Mouse (Mus musculus): Measurements from ENCODE around the gene Tldc1. TPM values are rescaled to one million over a fixed set of nuclear protein-coding genes. Genes with fewer than 3 reads are reported as not detected.

Gene Tldc1
- polyA plus RNA-seq, 1 experiment from 2014 or later: 17.8 TPM

DNA sequence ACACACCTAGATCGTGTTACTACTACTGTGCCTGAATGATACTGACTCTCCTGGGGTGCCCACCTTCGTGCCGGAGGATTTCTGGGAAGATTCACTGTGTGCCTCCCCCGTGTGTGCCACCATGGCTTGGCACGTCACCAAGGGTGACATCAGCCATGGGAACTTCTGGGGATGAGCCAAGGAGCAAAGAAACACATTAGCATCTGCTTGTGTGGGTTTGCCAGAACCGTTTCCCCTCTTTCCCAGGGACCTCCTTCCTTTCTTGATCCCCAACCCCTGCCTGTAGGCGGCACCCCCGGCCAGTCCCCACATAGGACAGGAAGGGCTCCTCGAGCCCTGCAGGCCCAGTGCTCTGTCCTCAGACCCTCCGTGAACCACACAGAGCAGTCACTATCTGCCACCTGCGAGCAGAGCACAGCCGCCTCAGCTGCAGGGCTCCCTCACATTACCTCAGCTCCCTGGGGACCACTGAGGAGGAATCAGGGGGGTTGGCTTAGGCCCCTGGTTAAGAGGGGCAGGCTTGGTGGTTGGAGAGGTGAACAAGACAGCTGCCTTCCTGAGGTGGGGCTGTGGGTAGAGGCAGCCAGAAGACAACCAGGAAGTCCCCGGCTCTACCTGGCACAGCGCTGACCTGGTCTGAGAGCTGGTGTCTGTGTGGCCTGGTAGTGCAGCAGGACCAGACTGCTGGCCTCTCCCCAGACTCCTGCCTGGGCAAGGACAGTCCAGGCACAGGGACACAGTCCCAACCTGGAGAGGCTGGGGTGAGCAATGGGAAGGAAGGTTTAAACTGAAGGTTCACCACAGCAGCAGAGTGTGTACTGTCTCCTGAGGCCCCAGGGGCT, 28.4 kb upstream of the Tldc1 start:
- H3K27me3 ChIP-seq (replicated peaks; ENCODE audit: control insufficient read depth, insufficient read depth, low read length): no peaks in the 10 kb centered on the region
- peak overlapping the region; percentile 65 for H3K27ac ChIP-seq (ENCODE audit: low read length)
- peaks cover 41% of the 10 kb centered on the region for H3K4me1 ChIP-seq (ENCODE audit: control insufficient read depth, insufficient read depth, low read length)
- no peak overlapping the region for H3K4me3 ChIP-seq (ENCODE audit: low read length)
- H3K4me2 ChIP-seq (ENCODE audit: low read depth, low read length): no peak overlapping the region
- 68% methylated on average over 14 of the region's 14 CpGs for WGBS
- 0 out of 2 replicates have a peak overlapping the region, but pooled peaks have one; percentile 4 for H3K9ac ChIP-seq (ENCODE audit: low read depth, low read length)
- H3K36me3 ChIP-seq (ENCODE audit: control insufficient read depth, insufficient read depth, low read length): peaks cover 3% of the 10 kb centered on the region; the same call in 1 of the 2 replicates
- no peaks in the 10 kb centered on the region for H3K9me3 ChIP-seq (ENCODE audit: control insufficient read depth, low read length)
- no peak for ATAC-seq

- no peaks in the 10 kb centered on the region for H3K27me3 ChIP-seq (replicated peaks; ENCODE audit: control insufficient read depth, insufficient read depth, low read length)
- ATAC-seq: peak; percentile 49
- H3K9ac ChIP-seq (ENCODE audit: low read depth, low read length): peak overlapping the region; percentile 60
- no peak overlapping the region for H3K4me2 ChIP-seq (ENCODE audit: low read depth, low read length)
- 49% methylated on average over 8 of the region's 8 CpGs for WGBS
- peaks cover 3% of the 10 kb centered on the region; the same call in 1 of the 2 replicates for H3K36me3 ChIP-seq (ENCODE audit: control insufficient read depth, insufficient read depth, low read length)
- peak overlapping the region; percentile 78 for H3K27ac ChIP-seq (ENCODE audit: low read length)
- no peaks in the 10 kb centered on the region for H3K9me3 ChIP-seq (ENCODE audit: control insufficient read depth, low read length)
- H3K4me3 ChIP-seq (ENCODE audit: low read length): no peak overlapping the region
- peaks cover 29% of the 10 kb centered on the region for H3K4me1 ChIP-seq (ENCODE audit: control insufficient read depth, insufficient read depth, low read length)
Observed at GRCm38 (mm10) chr8:119805275-119805674, 27.1 kb upstream of the Tldc1 start.

DNA sequence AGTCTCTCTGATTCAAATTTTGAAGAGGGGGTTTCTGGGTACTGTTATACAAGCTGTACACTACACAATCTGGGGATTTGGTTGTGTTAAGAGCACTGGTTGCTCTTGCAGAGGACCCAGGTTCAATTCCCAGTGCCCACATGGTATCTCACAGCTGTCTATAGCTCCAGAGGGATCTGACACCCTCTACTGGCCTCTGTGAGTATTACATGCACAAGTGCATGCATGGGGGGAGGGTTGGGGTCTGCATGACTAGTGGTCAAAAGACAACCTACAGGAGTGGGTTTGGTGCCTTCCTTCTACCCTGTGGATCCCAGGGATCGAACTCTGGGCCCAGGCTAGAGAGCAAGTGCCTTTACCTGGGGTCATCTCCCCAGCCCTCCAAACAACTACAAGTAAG, 24.4 kb upstream of the Tldc1 start:
- no peaks in the 10 kb centered on the region for H3K36me3 ChIP-seq (ENCODE audit: control insufficient read depth, insufficient read depth, low read length)
- no peak overlapping the region for H3K9ac ChIP-seq (ENCODE audit: low read depth, low read length)
- WGBS: 94% methylated on average over 1 of the region's 1 CpGs
- no peak for ATAC-seq
- H3K4me1 ChIP-seq (ENCODE audit: control insufficient read depth, insufficient read depth, low read length): peaks cover 32% of the 10 kb centered on the region
- H3K27ac ChIP-seq (ENCODE audit: low read length): no peak overlapping the region
- no peak overlapping the region for H3K4me3 ChIP-seq (ENCODE audit: low read length)
- no peak overlapping the region for H3K4me2 ChIP-seq (ENCODE audit: low read depth, low read length)
- no peaks in the 10 kb centered on the region for H3K9me3 ChIP-seq (ENCODE audit: control insufficient read depth, low read length)
- no peaks in the 10 kb centered on the region for H3K27me3 ChIP-seq (replicated peaks; ENCODE audit: control insufficient read depth, insufficient read depth, low read length)

GRCm38 (mm10) chr8:119801168-119801567, 23.0 kb upstream of the Tldc1 start:
- Histone ChIP-seq H3K4me3 (ENCODE audit: low read length) (no peak overlapping the region), H3K27ac (ENCODE audit: low read length) (no peak overlapping the region), H3K4me1 (ENCODE audit: control insufficient read depth, insufficient read depth, low read length) (peaks cover 24% of the 10 kb centered on the region), H3K9ac (ENCODE audit: low read depth, low read length) (no peak overlapping the region), H3K4me2 (ENCODE audit: low read depth, low read length) (no peak overlapping the region), H3K36me3 (ENCODE audit: control insufficient read depth, insufficient read depth, low read length) (no peaks in the 10 kb centered on the region), H3K9me3 (ENCODE audit: control insufficient read depth, low read length) (no peaks in the 10 kb centered on the region), H3K27me3 (replicated peaks; ENCODE audit: control insufficient read depth, insufficient read depth, low read length) (no peaks in the 10 kb centered on the region)
- WGBS: 28% methylated on average over 4 of the region's 4 CpGs
- ATAC-seq: no peak

DNA sequence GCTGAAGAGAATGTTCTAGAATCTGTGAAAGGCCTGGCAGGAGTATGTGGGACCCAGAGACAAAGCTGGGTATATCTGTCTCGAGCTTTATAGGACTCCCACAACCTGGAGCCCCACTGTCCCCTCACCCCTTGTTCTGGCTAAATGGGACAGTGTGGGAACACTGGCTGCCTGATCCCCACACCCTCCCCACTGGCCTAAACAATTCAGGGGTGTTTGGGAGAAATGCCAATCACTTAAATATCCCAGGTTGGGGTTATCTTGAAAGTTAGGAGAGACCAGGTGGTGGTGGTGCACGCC, 20.7 kb upstream of the Tldc1 start:
- Histone ChIP-seq H3K4me2 (ENCODE audit: low read depth, low read length) (no peak overlapping the region), H3K27ac (ENCODE audit: low read length) (no peak overlapping the region), H3K9me3 (ENCODE audit: control insufficient read depth, low read length) (no peaks in the 10 kb centered on the region), H3K36me3 (ENCODE audit: control insufficient read depth, insufficient read depth, low read length) (no peaks in the 10 kb centered on the region), H3K27me3 (replicated peaks; ENCODE audit: control insufficient read depth, insufficient read depth, low read length) (no peaks in the 10 kb centered on the region), H3K4me1 (ENCODE audit: control insufficient read depth, insufficient read depth, low read length) (peaks cover 11% of the 10 kb centered on the region), H3K4me3 (ENCODE audit: low read length) (no peak overlapping the region), H3K9ac (ENCODE audit: low read depth, low read length) (no peak overlapping the region)
- 57% methylated on average over 2 of the region's 2 CpGs for WGBS
- ATAC-seq: peak; percentile 24

DNA sequence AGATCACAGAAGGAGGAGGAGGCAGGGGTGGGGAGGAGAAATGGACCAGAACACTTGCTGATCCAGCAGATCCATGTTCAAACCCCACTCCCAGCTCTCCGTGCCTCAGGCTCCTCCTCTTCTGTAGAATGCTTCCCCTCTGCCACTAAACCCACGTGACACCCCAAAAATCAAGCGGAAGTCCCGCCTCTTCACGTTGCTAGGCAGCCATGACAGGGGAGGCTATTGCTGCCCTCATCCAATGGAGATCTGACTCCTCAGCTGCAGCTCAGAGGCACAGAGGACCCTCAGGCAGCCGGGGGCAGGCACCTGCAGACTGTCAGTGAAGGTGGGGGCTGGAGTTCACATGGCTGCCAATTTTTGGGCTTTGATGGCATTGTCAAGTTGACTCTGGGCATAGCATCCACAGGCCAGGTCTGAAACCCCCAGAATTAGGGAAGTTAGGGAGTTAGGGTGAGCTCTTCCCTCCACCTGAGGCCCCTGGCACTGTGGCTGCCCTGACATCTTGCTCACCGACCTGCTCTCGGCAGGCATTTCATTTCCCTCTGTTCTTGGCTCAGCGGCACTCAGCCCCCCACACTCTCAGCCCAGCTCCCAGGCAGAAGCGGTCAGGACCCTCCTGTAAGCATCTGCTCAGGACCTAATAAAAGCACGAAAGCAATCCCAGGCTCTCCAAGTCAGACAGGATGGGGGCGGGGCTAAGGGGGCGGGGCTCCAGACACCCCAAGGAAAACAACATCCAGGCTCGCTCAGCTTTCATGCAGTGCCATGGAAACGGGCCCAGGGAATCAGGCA, 20.2 kb upstream of the Tldc1 start:
- no peak overlapping the region for H3K4me3 ChIP-seq (ENCODE audit: low read length)
- H3K4me2 ChIP-seq (ENCODE audit: low read depth, low read length): peak overlapping the region; percentile 26; the same call in 1 of the 2 replicates
- H3K9me3 ChIP-seq (ENCODE audit: control insufficient read depth, low read length): no peaks in the 10 kb centered on the region
- H3K9ac ChIP-seq (ENCODE audit: low read depth, low read length): peak overlapping the region; percentile 34; the same call in 1 of the 2 replicates
- no peaks in the 10 kb centered on the region for H3K36me3 ChIP-seq (ENCODE audit: control insufficient read depth, insufficient read depth, low read length)
- peak; percentile 63 for ATAC-seq
- H3K4me1 ChIP-seq (ENCODE audit: control insufficient read depth, insufficient read depth, low read length): peaks cover 11% of the 10 kb centered on the region
- no peak overlapping the region for H3K27ac ChIP-seq (ENCODE audit: low read length)
- no peaks in the 10 kb centered on the region for H3K27me3 ChIP-seq (replicated peaks; ENCODE audit: control insufficient read depth, insufficient read depth, low read length)
- WGBS: 12% methylated on average over 15 of the region's 15 CpGs

- no peak for ATAC-seq
- no peaks in the 10 kb centered on the region for H3K27me3 ChIP-seq (replicated peaks; ENCODE audit: control insufficient read depth, insufficient read depth, low read length)
- H3K27ac ChIP-seq (ENCODE audit: low read length): no peak overlapping the region
- no peaks in the 10 kb centered on the region for H3K9me3 ChIP-seq (ENCODE audit: control insufficient read depth, low read length)
- 71% methylated on average over 3 of the region's 3 CpGs for WGBS
- H3K4me3 ChIP-seq (ENCODE audit: low read length): no peak overlapping the region
- H3K36me3 ChIP-seq (ENCODE audit: control insufficient read depth, insufficient read depth, low read length): no peaks in the 10 kb centered on the region
- H3K9ac ChIP-seq (ENCODE audit: low read depth, low read length): no peak overlapping the region
- no peak overlapping the region for H3K4me2 ChIP-seq (ENCODE audit: low read depth, low read length)
- peaks cover 25% of the 10 kb centered on the region for H3K4me1 ChIP-seq (ENCODE audit: control insufficient read depth, insufficient read depth, low read length)
Observed at GRCm38 (mm10) chr8:119795651-119796050, 17.4 kb upstream of the Tldc1 start.

DNA sequence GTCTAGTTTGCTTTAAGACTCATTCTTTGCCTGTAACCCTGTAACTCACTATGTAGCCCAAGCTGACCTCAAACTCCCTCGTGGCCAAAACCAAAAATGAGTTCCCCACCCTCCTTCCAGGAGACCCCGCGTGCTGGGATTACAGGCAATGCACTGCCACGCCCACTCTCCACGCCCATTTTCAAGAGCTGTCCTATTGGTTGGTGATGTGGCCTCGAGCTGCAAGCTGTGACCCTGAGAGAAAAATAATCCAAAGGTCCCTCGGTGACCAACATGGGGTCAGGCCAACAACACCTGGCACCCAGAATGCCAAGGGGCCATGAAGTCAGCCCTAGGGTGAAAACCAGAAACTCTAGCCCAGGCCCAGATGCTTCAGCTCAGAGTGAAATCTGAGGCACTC, 16.5 kb upstream of the Tldc1 start:
- no peak overlapping the region for H3K4me2 ChIP-seq (ENCODE audit: low read depth, low read length)
- no peaks in the 10 kb centered on the region for H3K36me3 ChIP-seq (ENCODE audit: control insufficient read depth, insufficient read depth, low read length)
- no peak overlapping the region for H3K9ac ChIP-seq (ENCODE audit: low read depth, low read length)
- peaks cover 29% of the 10 kb centered on the region for H3K4me1 ChIP-seq (ENCODE audit: control insufficient read depth, insufficient read depth, low read length)
- H3K27ac ChIP-seq (ENCODE audit: low read length): no peak overlapping the region
- no peak overlapping the region for H3K4me3 ChIP-seq (ENCODE audit: low read length)
- WGBS: 53% methylated on average over 7 of the region's 7 CpGs
- no peaks in the 10 kb centered on the region for H3K27me3 ChIP-seq (replicated peaks; ENCODE audit: control insufficient read depth, insufficient read depth, low read length)
- H3K9me3 ChIP-seq (ENCODE audit: control insufficient read depth, low read length): no peaks in the 10 kb centered on the region
- no peak for ATAC-seq

DNA sequence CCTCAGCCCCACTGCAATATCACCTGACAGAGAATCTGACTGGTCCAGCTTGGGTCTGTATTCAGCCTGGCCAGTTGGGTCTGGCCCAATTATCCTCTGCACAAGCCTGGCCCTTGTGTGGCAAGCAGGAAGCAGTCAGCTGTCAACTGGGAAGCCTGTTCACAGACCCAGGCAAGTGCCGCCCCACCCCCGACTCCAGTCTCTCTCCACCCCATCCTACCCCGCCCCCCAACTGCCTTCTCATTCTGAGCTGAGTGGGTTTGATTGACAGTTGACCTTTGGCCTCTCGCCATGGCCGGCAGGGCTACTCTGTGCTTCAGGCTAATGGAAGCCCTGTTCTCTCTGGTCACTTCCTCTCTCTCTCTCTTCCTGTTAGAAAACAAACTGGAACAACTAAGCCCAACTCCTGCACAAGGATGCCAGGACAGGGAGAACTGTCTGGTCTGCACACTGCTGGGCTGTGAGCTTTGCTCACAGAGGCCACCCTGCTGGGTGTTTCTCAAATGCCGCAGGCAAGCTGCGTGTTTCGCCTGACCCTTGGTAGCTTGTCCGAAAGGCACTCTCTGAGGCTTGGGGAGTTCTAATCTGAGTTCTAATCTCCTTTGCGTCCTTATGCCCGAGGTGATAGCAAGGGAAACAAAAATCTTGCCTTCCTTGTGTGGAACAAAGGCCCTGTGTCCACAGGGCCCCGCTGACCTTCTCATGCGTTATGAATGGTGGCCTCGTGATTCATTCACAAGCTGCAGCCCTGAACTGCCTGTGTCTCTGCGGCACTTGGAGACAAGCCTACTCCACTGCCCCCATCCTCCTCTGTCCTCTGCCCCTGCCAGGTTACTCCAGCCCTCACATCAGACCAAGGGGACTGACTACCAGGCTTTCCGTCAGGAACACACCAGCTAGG, 13.8 kb upstream of the Tldc1 start:
- ATAC-seq: peak; percentile 73
- no peak overlapping the region for H3K4me3 ChIP-seq (ENCODE audit: low read length)
- H3K4me2 ChIP-seq (ENCODE audit: low read depth, low read length): no peak overlapping the region
- 28% methylated on average over 16 of the region's 16 CpGs for WGBS
- no peaks in the 10 kb centered on the region for H3K27me3 ChIP-seq (replicated peaks; ENCODE audit: control insufficient read depth, insufficient read depth, low read length)
- no peaks in the 10 kb centered on the region for H3K9me3 ChIP-seq (ENCODE audit: control insufficient read depth, low read length)
- H3K27ac ChIP-seq (ENCODE audit: low read length): peak overlapping the region; percentile 42
- no peaks in the 10 kb centered on the region for H3K36me3 ChIP-seq (ENCODE audit: control insufficient read depth, insufficient read depth, low read length)
- H3K4me1 ChIP-seq (ENCODE audit: control insufficient read depth, insufficient read depth, low read length): peaks cover 24% of the 10 kb centered on the region
- no peak overlapping the region for H3K9ac ChIP-seq (ENCODE audit: low read depth, low read length)
